Mouse (Mus musculus) embryonic fibroblast, embryonic 13.5 days (primary cell): ENCODE results near the gene Cers5.

Experiments
- CTCF ChIP-seq: IDR thresholded peaks from 2 replicates; pipeline ENCODE4 v1.5.1; 2011; ENCODE audit warnings: mild to moderate bottlenecking, control low read depth, low read length, moderate library complexity, borderline replicate concordance; ENCODE audit not compliant: insufficient read depth
- POLR2A ChIP-seq: IDR thresholded peaks from 2 replicates; pipeline ENCODE4 v1.6.1; 2011; ENCODE audit warnings: low read depth, mild to moderate bottlenecking, control low read depth, low read length, moderate library complexity

GRCm38 (mm10) chr15:99691976-99692375 is 80.7 kb downstream of the Cers5 start:
- TF ChIP-seq POLR2A (no peak), CTCF (no peak)
